Mouse (Mus musculus): ENCODE data around the gene Bscl2. TPM values are rescaled to one million over a fixed set of nuclear protein-coding genes. Genes with fewer than 3 reads are reported as not detected.
A peak's percentile ranks its signal among the peaks of the same experiment; 100 is the strongest.

Gene Bscl2
- total and polyA plus RNA-seq, 2 experiments from 2014 or later, result 101 to 121 TPM

DNA sequence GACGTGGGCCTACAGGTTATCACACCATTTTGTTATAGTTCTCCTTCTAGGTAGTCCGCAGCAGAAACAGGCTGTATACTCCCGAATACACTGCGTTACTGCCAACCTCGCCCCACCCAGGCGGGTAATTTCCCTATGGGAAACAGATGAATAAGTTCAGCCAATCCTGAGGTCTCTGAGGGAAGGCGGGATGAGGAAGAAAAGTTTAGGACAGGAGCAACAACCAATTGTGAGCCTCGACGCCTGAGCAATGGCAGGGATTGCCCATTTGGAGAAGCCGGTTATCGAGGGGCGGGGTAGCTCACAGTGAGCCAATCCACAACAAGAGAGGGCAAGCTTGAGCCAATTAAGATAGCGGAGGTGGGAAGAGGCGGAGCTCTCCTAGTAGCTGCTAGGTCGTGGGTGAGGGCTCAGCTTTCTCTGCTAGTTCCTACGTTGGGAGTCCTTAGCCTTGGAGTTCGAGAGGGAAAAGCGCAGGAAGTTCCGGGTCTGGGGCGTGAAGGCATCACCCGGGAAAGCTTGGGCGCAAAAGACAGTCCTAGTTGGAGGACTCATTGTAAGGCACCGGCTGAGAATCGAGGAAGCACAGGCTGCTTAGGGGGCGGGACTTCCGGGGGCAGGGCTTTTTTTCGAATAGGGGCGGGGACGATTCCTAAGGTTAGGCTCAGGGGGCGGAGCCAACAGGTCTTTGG is 35.0 kb upstream of the Bscl2 start, which contains the start of gene Zbtb3:
Gene Zbtb3 (plus strand): TSS at position 426 of the 692 bp plus-strand sequence.
- H3K36me3 ChIP-seq (ENCODE audit: insufficient read depth, low read length), result peaks cover 12% of the 10 kb centered on the region
- no peaks in the 10 kb centered on the region for H3K27me3 ChIP-seq (ENCODE audit: insufficient read depth, low read length)
- H3K9me3 ChIP-seq (ENCODE audit: low read length), result no peaks in the 10 kb centered on the region
- H3K9ac ChIP-seq (replicated peaks; ENCODE audit: low read length, poor library complexity, severe bottlenecking), result peak within 1 kb of the TSS; percentile 51
- peak within 1 kb of the TSS; percentile 49 for H3K4me3 ChIP-seq (ENCODE audit: low read depth, low read length)
- H3K4me2 ChIP-seq (ENCODE audit: low read depth, low read length, poor library complexity, severe bottlenecking), result peak within 1 kb of the TSS; percentile 47
- TF ChIP-seq CTCF (IDR thresholded peaks at IDR 0.05), result no peak
- peak within 1 kb of the TSS; percentile 91 for H3K27ac ChIP-seq (ENCODE audit: low read depth, low read length)
- ATAC-seq (ENCODE audit: low FRiP score) (peak; percentile 97), DNase-seq (ENCODE audit: low spot score) (peak; percentile 99)
- H3K4me1 ChIP-seq (ENCODE audit: insufficient read depth, low read length), result peaks cover 5% of the 10 kb centered on the region; the same call in 1 of the 2 replicates
- under 1% methylated on average over 30 of the region's 30 CpGs for WGBS

DNA sequence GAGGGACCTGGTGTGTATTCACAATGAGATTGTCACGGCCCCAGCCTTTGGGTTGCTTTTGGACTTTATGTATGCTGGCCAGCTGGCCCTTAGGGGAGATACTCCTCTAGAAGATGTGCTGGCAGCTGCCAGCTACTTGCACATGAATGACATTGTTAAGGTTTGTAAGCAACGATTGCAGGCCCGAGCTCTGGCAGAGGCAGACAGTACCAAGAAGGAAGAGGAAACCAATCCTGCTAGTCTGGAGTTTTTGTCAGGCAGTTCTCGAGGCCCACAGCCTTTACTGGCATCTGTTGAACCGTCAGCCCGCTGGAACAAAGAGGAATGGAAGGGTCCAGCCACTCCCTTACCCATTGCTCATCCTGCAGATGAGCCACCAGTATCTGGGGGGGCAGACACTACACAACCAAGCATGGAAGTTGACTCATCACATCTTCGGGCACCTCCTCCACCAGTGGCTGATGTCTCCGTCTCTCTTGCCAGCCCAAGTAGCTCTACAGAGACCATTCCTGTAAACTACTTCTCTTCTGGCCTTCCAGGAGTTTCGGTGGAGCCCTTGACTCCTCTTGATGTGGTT is 34.0 kb upstream of the Bscl2 start:
- H3K27ac ChIP-seq (ENCODE audit: low read depth, low read length), result peak overlapping the region; percentile 91
- no peaks in the 10 kb centered on the region for H3K27me3 ChIP-seq (ENCODE audit: insufficient read depth, low read length)
- 79% methylated on average over 9 of the region's 9 CpGs for WGBS
- ATAC-seq (ENCODE audit: low FRiP score) (no peak), DNase-seq (ENCODE audit: low spot score) (no peak)
- TF ChIP-seq CTCF (IDR thresholded peaks at IDR 0.05), result no peak
- H3K4me1 ChIP-seq (ENCODE audit: insufficient read depth, low read length), result peaks cover 5% of the 10 kb centered on the region; the same call in 1 of the 2 replicates
- H3K4me3 ChIP-seq (ENCODE audit: low read depth, low read length), result peak overlapping the region; percentile 49
- H3K9ac ChIP-seq (replicated peaks; ENCODE audit: low read length, poor library complexity, severe bottlenecking), result peak overlapping the region; percentile 51; the same call in 1 of the 2 replicates
- peak overlapping the region; percentile 47 for H3K4me2 ChIP-seq (ENCODE audit: low read depth, low read length, poor library complexity, severe bottlenecking)
- H3K9me3 ChIP-seq (ENCODE audit: low read length), result no peaks in the 10 kb centered on the region
- peaks cover 14% of the 10 kb centered on the region for H3K36me3 ChIP-seq (ENCODE audit: insufficient read depth, low read length)

DNA sequence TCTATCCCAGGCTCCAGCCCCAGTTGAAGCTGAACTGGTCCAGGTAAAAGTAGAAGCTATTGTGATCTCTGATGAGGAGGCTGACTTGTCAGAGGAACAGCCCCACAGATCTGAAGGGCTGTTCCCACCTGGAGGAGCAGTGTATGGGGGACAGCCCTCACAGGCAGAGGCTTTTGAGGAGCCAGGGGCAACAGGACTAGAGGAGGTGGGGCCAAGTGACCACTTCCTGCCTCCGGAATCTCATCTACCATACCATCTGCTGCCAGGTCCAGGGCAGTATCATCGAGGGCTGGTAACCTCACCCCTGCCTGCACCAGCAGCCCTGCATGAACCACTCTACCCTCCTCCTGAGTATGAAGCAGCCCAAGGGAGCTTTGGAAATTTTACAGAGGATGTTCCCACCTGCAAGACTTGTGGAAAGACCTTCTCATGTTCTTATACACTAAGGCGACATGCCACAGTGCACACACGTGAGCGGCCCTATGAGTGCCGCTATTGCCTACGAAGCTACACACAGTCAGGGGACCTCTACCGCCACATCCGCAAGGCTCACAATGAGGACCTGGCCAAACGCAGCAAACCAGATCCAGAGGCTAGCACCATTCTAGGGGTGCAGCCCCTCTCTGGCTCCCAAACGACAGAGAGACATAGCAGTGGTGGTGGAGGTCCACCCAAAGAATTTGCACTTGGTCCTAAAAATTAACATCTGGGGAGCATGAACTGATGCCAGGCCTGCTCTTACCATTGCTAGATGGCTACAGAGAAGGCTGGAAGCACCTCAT is 33.2 kb upstream of the Bscl2 start:
- no peaks in the 10 kb centered on the region for H3K27me3 ChIP-seq (ENCODE audit: insufficient read depth, low read length)
- H3K9ac ChIP-seq (replicated peaks; ENCODE audit: low read length, poor library complexity, severe bottlenecking), result no peak overlapping the region
- no peak for DNase-seq (ENCODE audit: low spot score)
- H3K4me2 ChIP-seq (ENCODE audit: low read depth, low read length, poor library complexity, severe bottlenecking), result no peak overlapping the region
- no peak overlapping the region for H3K4me3 ChIP-seq (ENCODE audit: low read depth, low read length)
- peaks cover 5% of the 10 kb centered on the region; the same call in 1 of the 2 replicates for H3K4me1 ChIP-seq (ENCODE audit: insufficient read depth, low read length)
- no peaks in the 10 kb centered on the region for H3K9me3 ChIP-seq (ENCODE audit: low read length)
- TF ChIP-seq CTCF (IDR thresholded peaks at IDR 0.05), result no peak
- WGBS, result 94% methylated on average over 11 of the region's 11 CpGs
- no peak overlapping the region for H3K27ac ChIP-seq (ENCODE audit: low read depth, low read length)
- H3K36me3 ChIP-seq (ENCODE audit: insufficient read depth, low read length), result peaks cover 14% of the 10 kb centered on the region
- ATAC-seq (ENCODE audit: low FRiP score), result no peak

DNA sequence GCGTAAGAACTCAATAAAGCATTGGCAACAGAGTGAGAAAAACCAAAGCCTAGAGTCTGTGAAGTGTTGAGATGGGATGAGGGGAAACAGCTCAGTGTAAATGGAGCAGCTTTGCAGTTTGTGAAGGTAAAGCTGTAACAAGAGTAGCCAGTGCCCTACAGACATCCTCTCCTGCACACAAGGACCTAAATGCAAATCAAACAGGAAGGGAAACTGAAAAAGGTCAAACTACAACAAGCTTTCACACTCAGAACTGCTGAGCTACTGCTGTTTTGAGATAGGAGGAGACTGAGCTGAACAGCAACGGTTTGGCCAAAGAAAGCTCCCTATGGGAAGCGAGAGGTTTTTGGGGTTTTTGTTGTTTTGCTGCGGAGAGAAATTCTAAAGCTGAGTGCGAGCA is 30.5 kb upstream of the Bscl2 start:
- ATAC-seq (ENCODE audit: low FRiP score), result no peak
- 92% methylated on average over 5 of the region's 5 CpGs for WGBS
- TF ChIP-seq CTCF (IDR thresholded peaks at IDR 0.05), result no peak

DNA sequence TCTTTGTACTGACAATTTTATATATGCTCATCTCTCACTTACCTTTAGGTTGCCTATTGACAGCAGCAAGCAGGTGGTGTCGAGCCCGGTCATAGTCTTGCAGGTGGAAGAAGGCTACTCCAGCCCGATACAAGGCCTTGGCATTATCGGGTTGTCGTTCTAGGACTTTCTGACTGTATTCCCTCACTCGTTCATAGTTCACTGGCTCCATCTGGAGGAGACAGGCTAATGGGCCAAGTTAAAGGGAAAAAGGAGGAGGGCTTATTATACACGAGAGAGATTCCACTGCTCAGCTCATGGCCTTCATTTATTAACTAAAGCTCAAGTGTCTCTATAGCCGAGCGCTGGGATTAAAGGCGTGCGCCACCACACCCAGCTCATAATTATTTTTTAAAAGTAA is 21.5 kb upstream of the Bscl2 start:
- TF ChIP-seq CTCF (IDR thresholded peaks at IDR 0.05), result peak; percentile 61
- no peaks in the 10 kb centered on the region for H3K9me3 ChIP-seq (ENCODE audit: low read length)
- peak; percentile 50 for DNase-seq (ENCODE audit: low spot score)
- peaks cover 10% of the 10 kb centered on the region for H3K4me1 ChIP-seq (ENCODE audit: insufficient read depth, low read length)
- H3K9ac ChIP-seq (replicated peaks; ENCODE audit: low read length, poor library complexity, severe bottlenecking), result 0 out of 2 replicates have a peak overlapping the region, but pooled peaks have one; percentile 13
- H3K4me2 ChIP-seq (ENCODE audit: low read depth, low read length, poor library complexity, severe bottlenecking), result no peak overlapping the region; the same call in 1 of the 2 replicates
- H3K36me3 ChIP-seq (ENCODE audit: insufficient read depth, low read length), result peaks cover 11% of the 10 kb centered on the region
- no peak overlapping the region for H3K27ac ChIP-seq (ENCODE audit: low read depth, low read length)
- 68% methylated on average over 11 of the region's 11 CpGs for WGBS
- ATAC-seq (ENCODE audit: low FRiP score), result no peak
- no peak overlapping the region for H3K4me3 ChIP-seq (ENCODE audit: low read depth, low read length)
- no peaks in the 10 kb centered on the region for H3K27me3 ChIP-seq (ENCODE audit: insufficient read depth, low read length)

More for the DNA sequence above, 30.5 kb upstream of the Bscl2 start:
- no peak overlapping the region for H3K9ac ChIP-seq (replicated peaks; ENCODE audit: low read length, poor library complexity, severe bottlenecking)
- no peaks in the 10 kb centered on the region for H3K9me3 ChIP-seq (ENCODE audit: low read length)
- H3K36me3 ChIP-seq (ENCODE audit: insufficient read depth, low read length), result peaks cover 28% of the 10 kb centered on the region
- H3K4me3 ChIP-seq (ENCODE audit: low read depth, low read length), result no peak overlapping the region
- H3K27me3 ChIP-seq (ENCODE audit: insufficient read depth, low read length), result no peaks in the 10 kb centered on the region
- H3K4me2 ChIP-seq (ENCODE audit: low read depth, low read length, poor library complexity, severe bottlenecking), result no peak overlapping the region
- peaks cover 5% of the 10 kb centered on the region; the same call in 1 of the 2 replicates for H3K4me1 ChIP-seq (ENCODE audit: insufficient read depth, low read length)
- DNase-seq (ENCODE audit: low spot score), result no peak
- no peak overlapping the region for H3K27ac ChIP-seq (ENCODE audit: low read depth, low read length)
